Mouse (Mus musculus) lung, adult 2 months (tissue): ENCODE measurements around the gene Spata16.

Experiments used
- CTCF ChIP-seq: fragments of 200-500 bp; IDR thresholded peaks from 2 replicates; pipeline ENCODE4 v1.5.1; 2011; ENCODE audit warnings: mild to moderate bottlenecking, low read length, control low read depth; ENCODE audit not compliant: insufficient read depth
- POLR2A ChIP-seq: fragments of 200-500 bp; IDR thresholded peaks from 2 replicates; pipeline ENCODE4 v1.6.1; 2011; ENCODE audit warnings: low read depth, mild to moderate bottlenecking, control low read depth, low read length, borderline replicate concordance; ENCODE audit errors: extremely low read depth

- TF ChIP-seq CTCF: no peak
- TF ChIP-seq POLR2A: no peak
Measured at GRCm38 (mm10) chr3:26608531-26608930, 28.9 kb upstream of the Spata16 start.
